Mouse (Mus musculus) regulatory T cell (primary cell): ENCODE measurements around the gene Myo7a.

Experiments used
- in situ Hi-C: fragments of 300-600 bp; cut with MboI, MseI; formaldehyde crosslinking; loops from one replicate; pipeline ENCODE4 v1.15.1; 2025; ENCODE audit warnings: high pct_unique_total_duplicates

Myo7a gene

GRCm38 (mm10) chr7:98104481-98105435 lies 14.6 kb downstream of the Myo7a start:
- in situ Hi-C loops: no loop called here

DNA sequence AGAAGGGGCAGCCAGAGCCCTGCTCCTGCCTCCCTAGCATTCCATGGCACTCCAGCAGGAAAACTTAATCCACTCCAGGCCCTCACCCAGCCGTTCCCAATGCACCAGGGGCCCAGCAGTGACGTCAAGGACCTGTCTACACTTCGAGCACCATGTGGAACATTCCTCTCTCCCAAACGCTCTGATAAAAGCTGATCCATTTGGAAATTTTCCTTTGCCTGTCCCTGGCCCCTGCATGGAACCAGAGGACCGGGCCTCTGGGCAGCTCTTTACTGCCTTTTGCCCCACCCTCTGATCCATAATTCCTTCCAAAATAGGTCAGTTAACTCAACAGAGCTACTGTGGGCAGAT lies 15.4 kb downstream of the Myo7a start:
- in situ Hi-C loops: no loop called here

DNA sequence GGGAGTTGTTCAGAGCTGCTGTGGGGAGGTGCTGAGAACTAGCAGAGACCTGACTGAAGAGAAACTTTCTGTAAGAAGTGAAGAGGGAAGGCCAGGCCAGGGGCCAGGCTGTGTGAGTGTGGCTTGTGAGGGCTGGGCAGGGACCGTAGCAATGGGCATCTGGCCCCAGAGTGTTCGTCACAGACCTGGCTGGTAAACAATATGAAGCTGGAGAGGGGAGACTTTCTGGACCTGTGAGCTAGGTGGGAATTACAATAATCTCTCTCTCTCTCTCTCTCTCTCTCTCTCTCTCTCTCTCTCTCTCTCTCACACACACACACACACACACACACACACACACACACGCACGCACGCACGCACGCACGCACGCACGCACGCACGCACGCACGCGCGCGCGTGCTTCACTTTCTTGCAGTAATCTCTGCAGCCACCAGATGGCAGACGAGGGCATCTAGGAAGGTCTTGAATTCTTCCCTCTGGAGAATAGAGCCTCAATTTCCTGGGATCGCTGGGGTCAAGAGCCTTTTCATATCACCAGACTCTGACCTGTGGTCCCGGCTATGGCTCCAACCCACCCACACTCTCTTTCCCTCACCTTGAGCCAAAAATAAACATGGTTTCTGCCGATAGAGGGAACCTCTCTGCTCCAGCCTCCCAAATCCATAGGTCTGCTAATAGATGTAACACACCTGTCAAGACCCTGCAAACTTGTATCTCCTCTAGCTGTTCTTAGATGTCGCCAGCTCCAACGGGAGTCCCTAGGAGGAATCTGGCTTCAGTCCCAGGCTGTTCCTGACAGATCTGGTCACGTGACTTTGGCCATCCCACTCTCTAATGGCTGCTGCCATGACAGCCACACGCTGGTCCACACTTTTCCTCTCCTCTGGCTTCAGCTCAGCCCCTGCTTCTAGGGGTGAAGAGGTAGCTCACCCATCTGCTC lies 16.1 kb downstream of the Myo7a start:
- in situ Hi-C loops: no loop called here

DNA sequence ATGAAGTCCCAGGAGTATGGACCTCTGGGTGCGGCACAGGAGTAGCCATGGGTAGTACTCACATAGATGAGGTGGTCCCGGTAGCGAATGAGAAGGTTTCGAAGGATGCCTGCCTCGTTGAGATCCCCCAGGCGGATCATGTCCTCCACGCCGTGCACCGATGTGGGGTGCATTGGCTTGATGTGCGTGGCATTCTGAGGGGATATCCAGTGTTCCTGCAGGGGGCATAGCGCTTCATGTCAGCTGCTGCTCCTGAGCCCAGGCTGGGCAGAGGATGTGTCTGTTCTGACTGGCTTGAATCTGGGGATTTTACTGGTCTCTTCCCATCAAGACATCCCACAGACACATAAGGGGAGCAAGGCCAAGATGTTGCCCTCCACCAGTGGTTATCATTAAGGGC lies 16.8 kb downstream of the Myo7a start:
- in situ Hi-C loops: no loop called here

DNA sequence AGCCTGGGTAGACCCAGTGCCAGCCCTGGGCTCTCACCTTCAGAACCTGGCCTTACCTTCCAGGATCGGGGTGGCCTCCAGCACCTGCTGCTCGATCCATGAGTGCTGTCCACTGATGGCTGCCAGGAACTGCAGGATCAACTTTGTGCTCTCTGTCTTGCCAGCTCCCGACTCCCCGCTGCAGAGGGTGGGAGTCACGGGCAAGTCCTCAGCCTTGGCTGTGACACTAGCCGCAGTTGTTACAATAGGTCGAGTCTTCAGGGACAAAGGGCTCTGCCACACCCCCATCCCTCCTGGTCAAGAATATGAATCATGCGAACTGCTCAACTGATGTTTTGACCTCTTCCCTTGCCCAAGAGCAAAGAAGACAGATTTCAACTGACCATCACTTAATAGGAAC lies 21.8 kb downstream of the Myo7a start:
- in situ Hi-C loops: no loop called here

DNA sequence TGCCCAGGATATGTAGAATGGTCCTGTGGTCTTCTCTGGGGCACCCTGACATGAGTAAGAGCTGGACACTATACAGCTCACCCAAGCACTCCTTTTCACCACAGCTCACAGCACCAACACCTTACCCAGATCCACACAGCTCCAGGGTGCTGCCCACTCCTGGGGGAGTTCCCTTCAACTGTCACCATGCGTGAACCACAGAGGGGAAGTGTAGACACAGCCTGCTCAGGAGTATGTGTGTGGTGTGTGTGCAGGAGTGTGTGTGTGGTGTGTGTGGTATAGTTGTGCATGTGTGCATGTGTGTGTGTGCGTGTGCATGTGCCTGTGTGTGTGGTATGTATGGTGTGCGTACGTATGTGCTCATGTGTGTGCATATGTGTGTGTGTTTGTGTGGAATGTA lies 23.5 kb downstream of the Myo7a start:
- in situ Hi-C loops: no loop called here

DNA sequence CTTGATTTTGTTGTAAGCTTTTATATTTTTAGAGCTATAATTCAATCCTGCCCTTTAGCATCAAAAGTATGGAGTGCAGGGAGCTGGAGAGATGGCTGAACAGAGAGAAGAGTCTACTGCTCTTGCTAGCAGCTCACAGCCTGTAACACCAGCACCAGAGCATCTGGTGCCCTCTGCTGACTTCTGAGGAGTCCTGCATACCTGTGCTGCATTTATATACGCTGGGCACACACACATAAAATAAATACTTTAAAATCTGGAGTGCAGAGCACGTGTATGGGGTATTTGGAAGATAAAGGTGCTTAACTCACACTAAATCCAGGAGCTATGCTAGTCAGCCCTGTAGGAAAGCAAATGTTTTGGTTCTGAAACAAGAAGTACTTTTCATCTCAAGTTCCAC lies 33.0 kb downstream of the Myo7a start:
- in situ Hi-C loops: no loop called here

- in situ Hi-C loops: no loop called here
Measured at GRCm38 (mm10) chr7:98085314-98085713, 34.0 kb downstream of the Myo7a start.

DNA sequence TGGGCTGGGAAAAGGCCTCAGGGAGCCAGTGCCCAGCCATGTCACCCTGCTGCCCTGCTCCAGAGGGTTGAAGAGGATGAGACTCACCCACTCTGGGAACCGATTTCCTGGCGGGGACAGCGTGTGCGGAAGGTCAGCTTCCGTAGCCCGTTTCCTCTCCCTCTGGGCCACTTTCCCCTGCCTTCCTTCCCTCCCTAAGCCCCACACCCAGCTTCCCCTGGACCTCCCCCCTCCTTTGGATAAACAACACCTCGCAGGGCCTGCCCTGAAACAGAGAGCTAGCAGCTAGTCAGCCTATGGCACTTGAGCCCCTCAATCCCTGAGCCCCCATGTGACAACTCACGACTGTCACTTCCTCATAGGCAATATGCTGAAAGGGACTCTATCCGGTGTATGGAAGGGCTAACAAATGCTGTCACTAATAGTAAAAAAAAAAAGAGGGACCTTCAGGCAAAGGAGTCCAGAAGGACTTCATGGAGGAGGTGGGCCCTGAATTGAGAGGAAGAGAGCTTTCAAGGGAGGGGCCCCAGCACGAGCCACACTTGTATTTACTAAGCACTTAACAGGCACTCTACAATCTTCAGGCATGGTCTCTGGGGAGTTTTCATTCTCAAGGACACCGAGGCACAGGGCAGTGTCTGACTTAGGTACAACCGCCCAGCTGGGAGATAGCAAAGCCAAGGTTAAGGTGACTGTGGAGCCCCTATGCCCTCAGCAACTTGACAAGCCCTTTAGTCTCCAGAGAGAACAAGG lies 34.6 kb downstream of the Myo7a start:
- in situ Hi-C loops: no loop called here

DNA sequence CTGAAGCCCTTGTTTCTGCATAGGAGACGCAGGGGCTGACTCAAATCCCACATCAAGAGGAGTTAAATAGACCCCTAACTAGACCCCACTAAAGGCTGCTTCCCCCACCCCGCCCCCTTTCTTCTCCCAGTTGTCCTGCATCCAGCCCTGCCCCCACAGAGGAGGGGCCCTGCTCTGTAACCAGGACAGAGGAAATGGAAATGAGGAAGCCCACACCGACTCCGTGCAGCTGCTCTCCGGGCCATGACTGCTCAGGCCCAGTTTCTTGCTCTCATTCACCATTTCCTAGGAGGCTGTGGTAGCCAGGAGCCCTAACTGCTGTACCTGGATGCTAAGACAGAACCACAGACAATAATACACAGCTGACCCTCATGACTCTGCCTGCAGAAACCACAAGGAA lies 36.9 kb downstream of the Myo7a start:
- in situ Hi-C loops: no loop called here

DNA sequence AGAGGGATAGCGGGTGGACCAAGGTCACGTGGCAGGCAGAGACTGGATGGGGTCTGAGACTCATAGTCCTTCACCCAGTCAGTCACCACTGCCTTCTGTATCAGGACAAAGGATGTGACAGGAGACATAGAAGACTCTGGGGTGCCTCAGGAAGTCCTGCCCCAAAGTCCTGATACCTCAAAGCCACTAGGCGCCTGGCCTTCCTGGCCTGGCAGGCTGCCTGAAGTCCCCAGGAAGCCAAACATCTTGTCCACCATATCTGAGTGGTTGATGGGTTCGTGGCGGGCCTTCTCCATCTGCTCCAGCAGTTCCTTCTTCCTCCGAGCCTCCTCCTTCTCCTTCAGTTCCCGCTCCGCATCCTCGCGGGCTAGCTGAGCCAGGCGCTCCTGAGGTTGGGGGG lies 41.9 kb downstream of the Myo7a start:
- in situ Hi-C loops: no loop called here

GRCm38 (mm10) chr7:98071620-98072019 lies 47.7 kb downstream of the Myo7a start:
- in situ Hi-C loops: loop anchor here (5.0 kb wide), 1 partner anchor 46 kb away; the partner anchor contains the start of gene Myo7a

GRCm38 (mm10) chr7:98066229-98066628 lies 53.1 kb downstream of the Myo7a start:
- in situ Hi-C loops: loop anchor here (10.0 kb wide), 1 partner anchor 919 kb away; no protein-coding TSS in a partner anchor

GRCm38 (mm10) chr7:98054942-98055341 lies 64.4 kb downstream of the Myo7a start:
- in situ Hi-C loops: loop anchor here (5.0 kb wide), 1 partner anchor 557 kb away; no protein-coding TSS in a partner anchor

- in situ Hi-C loops: no loop called here
Measured at GRCm38 (mm10) chr7:98054461-98054860, 64.9 kb downstream of the Myo7a start.

GRCm38 (mm10) chr7:98051980-98052379 lies 67.3 kb downstream of the Myo7a start:
- in situ Hi-C loops: no loop called here

DNA sequence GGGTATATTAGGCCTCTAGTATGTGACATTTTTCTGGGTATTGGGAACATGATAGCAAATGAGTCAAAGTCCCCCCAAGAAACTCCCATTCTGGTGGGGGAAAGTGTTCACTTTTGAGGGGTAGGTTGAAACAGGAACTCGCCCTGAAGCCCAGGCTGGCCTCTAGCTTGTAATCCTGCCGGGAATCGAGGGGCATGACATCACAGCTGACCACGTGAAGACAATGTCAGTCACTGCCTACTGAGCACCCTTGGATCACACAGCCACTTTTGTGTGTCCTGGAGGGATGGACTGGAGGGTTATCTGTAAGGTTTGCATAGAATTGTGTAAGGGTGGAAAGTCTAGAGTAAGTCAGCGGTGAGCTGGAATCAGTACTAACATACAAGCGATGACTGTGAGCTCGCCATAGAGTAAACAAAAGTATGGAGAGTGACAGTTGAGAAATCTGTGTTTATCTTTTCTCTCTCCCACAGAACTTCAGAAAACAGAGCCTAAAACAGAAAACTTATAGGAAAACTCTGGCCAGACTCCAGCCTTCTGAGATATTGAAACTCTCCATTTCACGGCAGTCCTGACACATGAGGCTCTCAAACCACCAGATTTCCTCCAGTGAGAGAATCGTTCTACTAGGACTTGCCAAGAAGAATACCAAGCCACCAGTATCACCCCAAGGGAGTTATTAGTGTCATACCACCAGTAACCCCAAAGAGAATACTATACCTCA lies 71.1 kb downstream of the Myo7a start:
- in situ Hi-C loops: no loop called here

- in situ Hi-C loops: no loop called here
Measured at GRCm38 (mm10) chr7:98002617-98003016, 116.7 kb downstream of the Myo7a start.
